Mouse (Mus musculus) myocyte (in vitro differentiated cells): ENCODE results near the gene Gm20388.

ENCODE experiments used
- MYOG ChIP-seq, 3 experiments: IDR thresholded peaks; one replicate each; pipeline ENCODE4 v1.6.1; 2011; ENCODE audit warnings: control low read depth in 2 of 3, low read depth in 2 of 3, mild to moderate bottlenecking in 2 of 3; ENCODE audit not compliant: insufficient read length in 2 of 3, control insufficient read depth in 1 of 3, insufficient read depth in 1 of 3
- POLR2A ChIP-seq: IDR thresholded peaks from one replicate; pipeline ENCODE4 v1.6.1; 2011; ENCODE audit warnings: low read depth, mild to moderate bottlenecking, control low read depth, moderate library complexity; ENCODE audit not compliant: insufficient read length
- POLR2AphosphoS2 ChIP-seq: IDR thresholded peaks from one replicate; pipeline ENCODE4 v1.6.1; 2011; ENCODE audit warnings: low read depth, control low read depth; ENCODE audit not compliant: insufficient read length
- TCF12 ChIP-seq: IDR thresholded peaks from one replicate; pipeline ENCODE4 v1.6.1; 2011; ENCODE audit warnings: mild to moderate bottlenecking, control low read depth; ENCODE audit not compliant: poor library complexity, insufficient read depth, severe bottlenecking
- USF1 ChIP-seq: IDR thresholded peaks from one replicate; pipeline ENCODE4 v1.6.1; 2011; ENCODE audit warnings: low read depth, mild to moderate bottlenecking, control low read depth, moderate library complexity

- TF ChIP-seq POLR2AphosphoS2 (no peak), USF1 (no peak), POLR2A (no peak), MYOG (IDR thresholded peaks at IDR 0.05; ENCODE audit: control insufficient read depth in 1 of 3, insufficient read depth in 1 of 3, insufficient read length in 2 of 3, low read depth in 2 of 3) (no peak), TCF12 (no peak)
Observed at GRCm38 (mm10) chr8:120420226-120420625, 509.6 kb downstream of the Gm20388 start.
